Mouse (Mus musculus): ENCODE data around the gene Vmn1r233. TPM values are rescaled to one million over a fixed set of nuclear protein-coding genes. Genes with fewer than 3 reads are reported as not detected.

The Vmn1r233 gene
- total and polyA plus RNA-seq, 2 experiments from 2014 or later, result not detected

DNA sequence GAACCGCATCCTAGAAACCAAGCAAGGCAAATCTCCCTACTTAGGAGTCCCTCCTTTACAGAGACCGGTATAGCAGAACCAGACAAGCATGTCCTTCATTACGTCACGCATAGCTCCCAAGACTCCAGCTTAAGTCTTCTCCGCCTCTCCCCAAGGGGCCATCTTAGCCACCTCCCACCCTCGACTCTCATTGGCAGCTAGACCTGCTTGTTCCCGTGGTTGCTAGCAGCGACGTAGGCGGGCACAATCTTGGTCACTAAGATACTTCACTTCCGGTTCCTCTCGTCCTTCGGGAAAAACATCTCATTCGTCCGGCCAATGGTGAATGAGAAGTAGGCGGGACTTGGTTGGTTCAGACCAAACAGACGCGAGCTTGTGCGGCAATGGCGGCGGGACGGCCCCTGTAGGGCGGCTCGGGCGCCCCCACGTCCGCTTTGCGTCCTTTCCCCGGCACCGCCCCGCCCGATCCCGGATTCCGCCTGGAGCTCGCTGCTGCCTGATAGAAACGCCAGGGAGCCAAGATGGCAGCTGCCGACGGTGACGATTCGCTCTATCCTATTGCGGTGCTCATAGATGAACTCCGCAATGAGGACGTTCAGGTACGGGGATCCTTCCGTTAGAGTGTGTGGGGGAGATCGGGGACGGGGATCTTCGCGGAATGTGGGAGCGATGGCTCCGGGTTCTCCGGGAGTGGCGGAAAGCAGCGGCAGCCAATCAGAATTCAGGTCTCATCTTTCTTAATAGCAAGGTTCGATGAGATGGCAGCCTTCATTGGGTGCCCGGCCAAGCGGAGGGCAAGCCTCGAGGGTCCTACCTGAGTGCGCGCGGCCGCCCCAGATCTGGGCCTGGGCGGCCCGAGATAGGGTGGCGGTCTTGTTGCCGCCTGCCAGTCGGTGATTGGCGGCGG is 51.0 kb downstream of the Vmn1r233 start, which contains the start of gene Ppp2r1a:
TSS of gene Ppp2r1a (plus strand) at position 327 of the 907 bp plus-strand sequence.
- Histone ChIP-seq H3K27me3 (ENCODE audit: control insufficient read depth, insufficient read depth, low read length) (no peaks in the 10 kb centered on the region), H3K36me3 (replicated peaks; ENCODE audit: control insufficient read depth, insufficient read depth, low read length) (no peaks in the 10 kb centered on the region), H3K9ac (replicated peaks; ENCODE audit: low read depth, low read length) (peak within 1 kb of the TSS; percentile 91), H3K9me3 (replicated peaks; ENCODE audit: control insufficient read depth, low read length) (no peaks in the 10 kb centered on the region), H3K4me3 (ENCODE audit: low read depth, low read length) (peak within 1 kb of the TSS; percentile 79), H3K4me1 (ENCODE audit: control insufficient read depth, insufficient read depth) (peaks cover 39% of the 10 kb centered on the region), H3K27ac (ENCODE audit: low read depth) (peak within 1 kb of the TSS; percentile 99), H3K4me2 (ENCODE audit: low read depth, low read length) (peak within 1 kb of the TSS; percentile 84)
- DNase-seq (ENCODE audit: low spot score), result peak; percentile 100
- peak; percentile 54 for TF ChIP-seq EP300 (IDR thresholded peaks at IDR 0.05; ENCODE audit: low read depth)
- no peak; the same call in 1 of the 2 replicates for TF ChIP-seq CTCF (IDR thresholded peaks at IDR 0.05; ENCODE audit: low read depth)
- under 1% methylated on average over 69 of the region's 69 CpGs for WGBS
- ATAC-seq (ENCODE audit: insufficient read depth, low read depth), result peak; percentile 98

DNA sequence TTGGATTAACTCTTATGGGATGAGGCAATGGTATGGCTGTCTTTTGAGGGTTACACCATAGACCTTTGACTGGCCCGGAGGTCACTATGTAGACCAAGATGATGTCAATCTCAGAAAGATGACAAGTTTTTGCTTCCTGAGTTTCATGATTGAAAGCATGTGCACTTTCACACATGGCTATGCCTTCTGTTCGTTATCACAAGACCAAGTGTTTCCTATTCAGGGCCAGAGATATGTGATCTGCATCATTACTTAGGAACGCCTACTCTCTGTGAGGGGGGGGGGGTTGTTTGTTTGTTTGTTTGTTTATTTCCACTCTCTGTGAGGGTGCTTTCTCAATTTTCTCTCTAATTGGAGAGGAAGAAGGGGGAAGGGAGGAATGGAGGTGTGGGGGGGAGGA is 52.0 kb downstream of the Vmn1r233 start:
- peak overlapping the region; percentile 72 for H3K9ac ChIP-seq (replicated peaks; ENCODE audit: low read depth, low read length)
- H3K9me3 ChIP-seq (replicated peaks; ENCODE audit: control insufficient read depth, low read length), result no peaks in the 10 kb centered on the region
- ATAC-seq (ENCODE audit: insufficient read depth, low read depth) (no peak), DNase-seq (ENCODE audit: low spot score) (no peak)
- no peaks in the 10 kb centered on the region for H3K27me3 ChIP-seq (ENCODE audit: control insufficient read depth, insufficient read depth, low read length)
- H3K4me3 ChIP-seq (ENCODE audit: low read depth, low read length), result peak overlapping the region; percentile 79
- peak overlapping the region; percentile 95 for H3K27ac ChIP-seq (ENCODE audit: low read depth)
- WGBS, result 41% methylated on average over 3 of the region's 3 CpGs
- peaks cover 35% of the 10 kb centered on the region for H3K4me1 ChIP-seq (ENCODE audit: control insufficient read depth, insufficient read depth)
- peak overlapping the region; percentile 69 for H3K4me2 ChIP-seq (ENCODE audit: low read depth, low read length)
- no peaks in the 10 kb centered on the region for H3K36me3 ChIP-seq (replicated peaks; ENCODE audit: control insufficient read depth, insufficient read depth, low read length)
- TF ChIP-seq CTCF (IDR thresholded peaks at IDR 0.05; ENCODE audit: low read depth) (no peak), EP300 (IDR thresholded peaks at IDR 0.05; ENCODE audit: low read depth) (no peak)

Other genes starting within 250 kb of the Vmn1r233 start
- gene Vmn1r228, start 210.3 kb downstream of the Vmn1r233 start, total RNA-seq (2014; rRNA removed; ENCODE audit: low replicate concordance), result not detected in 2 replicates
- gene Vmn1r228, start 210.3 kb downstream of the Vmn1r233 start, polyA plus RNA-seq (2015; fragmentation: Nextera tagmentation; extraction: Ambion mirVana), result not detected in 2 replicates
- not detected in 2 replicates for gene Vmn1r229, start 184.9 kb downstream of the Vmn1r233 start, total RNA-seq (2014; rRNA removed; ENCODE audit: low replicate concordance)
- not detected in 2 replicates for gene Vmn1r229, start 184.9 kb downstream of the Vmn1r233 start, polyA plus RNA-seq (2015; fragmentation: Nextera tagmentation; extraction: Ambion mirVana)
- not detected in 2 replicates for gene Vmn1r230, start 156.0 kb downstream of the Vmn1r233 start, total RNA-seq (2014; rRNA removed; ENCODE audit: low replicate concordance)
- gene Vmn1r230, start 156.0 kb downstream of the Vmn1r233 start, polyA plus RNA-seq (2015; fragmentation: Nextera tagmentation; extraction: Ambion mirVana), result not detected in 2 replicates
- gene Vmn1r231, start 91.4 kb downstream of the Vmn1r233 start, total RNA-seq (2014; rRNA removed; ENCODE audit: low replicate concordance), result not detected in 2 replicates
- gene Vmn1r231, start 91.4 kb downstream of the Vmn1r233 start, polyA plus RNA-seq (2015; fragmentation: Nextera tagmentation; extraction: Ambion mirVana), result not detected in 2 replicates
- gene Vmn1r232, start 76.8 kb downstream of the Vmn1r233 start, total RNA-seq (2014; rRNA removed; ENCODE audit: low replicate concordance), result not detected in 2 replicates
- gene Vmn1r232, start 76.8 kb downstream of the Vmn1r233 start, polyA plus RNA-seq (2015; fragmentation: Nextera tagmentation; extraction: Ambion mirVana), result not detected in 2 replicates
- gene Ppp2r1a, start 51.2 kb downstream of the Vmn1r233 start, total RNA-seq (2014; rRNA removed; ENCODE audit: low replicate concordance), result 323 and 403 TPM in 2 replicates
- gene Ppp2r1a, start 51.2 kb downstream of the Vmn1r233 start, polyA plus RNA-seq (2015; fragmentation: Nextera tagmentation; extraction: Ambion mirVana), result 264 and 279 TPM in 2 replicates
- 3.6 and 12.7 TPM in 2 replicates for gene Zfp160, start 12.4 kb upstream of the Vmn1r233 start, total RNA-seq (2014; rRNA removed; ENCODE audit: low replicate concordance)
- 8.7 and 8.9 TPM in 2 replicates for gene Zfp160, start 12.4 kb upstream of the Vmn1r233 start, polyA plus RNA-seq (2015; fragmentation: Nextera tagmentation; extraction: Ambion mirVana)
- gene Vmn1r234, start 229.6 kb upstream of the Vmn1r233 start, total RNA-seq (2014; rRNA removed; ENCODE audit: low replicate concordance), result not detected in 2 replicates
- gene Vmn1r234, start 229.6 kb upstream of the Vmn1r233 start, polyA plus RNA-seq (2015; fragmentation: Nextera tagmentation; extraction: Ambion mirVana), result not detected in 2 replicates

Measured in heart, postnatal 0 days (tissue).